Mouse (Mus musculus) mammary gland, adult 2 months (tissue): ENCODE data around the gene Hnrnpd. TPM values are rescaled to one million over a fixed set of nuclear protein-coding genes. Genes with fewer than 3 reads are reported as not detected.

ENCODE experiments used
- polyA plus RNA-seq: library from polyadenylated mRNA; depleted of rRNA; stranded (reverse); fragments of >200 nt; gene quantifications from 2 replicates; pipeline ENCODE4 v1.2.3, GENCODE M21; 2012; ENCODE audit warnings: low replicate concordance; rRNA removed

Gene Hnrnpd
- 8.3 and 40.6 TPM in 2 replicates for polyA plus RNA-seq

DNA sequence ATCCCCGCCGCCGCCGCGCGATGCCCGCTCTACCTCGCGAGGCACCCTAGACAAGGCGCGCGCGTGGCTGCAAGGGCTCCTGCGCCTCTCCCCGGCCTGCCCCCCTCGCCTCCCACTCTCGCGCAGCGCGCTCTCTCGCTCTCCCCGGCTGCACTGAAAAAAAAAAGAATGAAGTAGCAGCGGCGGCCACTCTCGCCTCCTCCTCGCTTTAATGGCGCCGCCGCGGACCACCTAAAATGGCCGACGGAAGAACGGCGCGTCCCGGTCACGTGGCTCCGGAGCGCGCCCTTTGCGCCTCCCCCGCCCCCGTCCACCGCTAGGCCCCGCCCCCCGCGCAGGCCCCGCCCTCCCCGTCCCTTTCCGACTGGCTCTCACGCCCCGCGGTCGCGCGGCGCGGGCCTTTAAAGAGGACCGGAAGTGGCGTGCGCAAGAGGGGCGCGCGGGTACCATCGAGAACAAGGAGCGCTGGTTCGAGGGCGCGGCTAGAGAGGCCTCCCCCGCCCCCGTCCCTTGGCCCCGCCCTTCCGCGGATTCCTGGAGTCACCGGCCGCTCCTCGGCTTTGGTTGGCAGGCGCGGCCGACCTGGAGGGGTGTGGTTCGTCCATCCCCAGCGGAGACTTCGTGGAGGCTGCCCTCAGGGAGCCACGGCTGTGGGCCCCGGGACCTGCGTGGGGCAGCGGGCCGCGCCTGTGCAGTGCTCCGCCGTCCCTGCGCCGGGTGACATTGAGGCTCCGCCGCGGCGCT is at the start of gene Hnrnpd, which contains the start of gene 4930524J08Rik:
Hnrnpd (minus strand) TSS at position 240 of the 744 bp plus-strand sequence.
4930524J08Rik (plus strand) TSS at position 363 of the 744 bp plus-strand sequence.

DNA sequence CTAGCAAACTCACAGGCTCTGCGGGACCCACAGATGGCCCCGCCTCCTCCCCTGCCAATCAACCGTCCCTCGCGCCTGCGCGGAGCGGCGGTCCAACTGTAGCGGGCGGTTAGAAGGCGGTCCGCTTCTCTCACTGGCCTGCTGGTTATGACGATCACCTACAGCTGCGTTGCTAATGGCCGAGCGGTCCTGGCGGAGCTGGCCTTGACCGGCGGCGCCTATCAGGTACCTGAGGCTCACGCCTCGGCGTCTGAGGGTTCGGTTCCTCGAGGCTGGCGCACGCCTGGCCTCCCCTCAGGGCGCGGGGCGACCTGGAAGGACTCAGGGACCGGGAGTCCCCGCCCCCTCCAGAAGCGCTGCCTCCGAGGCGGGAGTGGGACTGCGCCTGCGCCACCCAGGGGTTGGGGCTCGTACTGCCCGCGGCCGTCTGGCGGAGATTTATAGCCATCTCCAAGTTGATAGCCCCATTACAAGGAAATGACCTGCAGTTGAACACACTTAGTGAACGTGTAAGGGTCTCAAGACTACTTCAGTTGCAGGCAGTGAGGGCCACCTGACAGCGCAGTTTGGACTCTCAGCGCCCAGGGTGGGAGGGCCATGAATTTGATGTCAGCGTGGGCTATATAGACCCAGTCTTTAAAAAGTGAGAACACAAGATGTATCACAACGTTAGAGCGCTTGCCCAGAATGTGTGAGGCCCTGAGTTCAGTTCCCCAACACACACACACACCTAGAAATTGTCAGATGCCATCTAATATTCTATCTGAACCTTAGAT is 72.4 kb downstream of the Hnrnpd start, which contains the start of gene Vamp9:
Vamp9 (plus strand) TSS at position 74 of the 776 bp plus-strand sequence.

Other genes with a start within 250 kb of the Hnrnpd start
- gene Rasgef1b, start 249.9 kb downstream of the Hnrnpd start, polyA plus RNA-seq = 4.4 and 4.5 TPM in 2 replicates
- gene Vamp9, start 72.7 kb downstream of the Hnrnpd start, polyA plus RNA-seq = not detected in 2 replicates
- 0.40 and 4.4 TPM in 2 replicates for gene 4930524J08Rik, start 123 bp upstream of the Hnrnpd start, polyA plus RNA-seq
- 59.1 and 62.9 TPM in 2 replicates for gene Hnrnpdl, start 60.7 kb upstream of the Hnrnpd start, polyA plus RNA-seq
- gene Enoph1, start 61.0 kb upstream of the Hnrnpd start, polyA plus RNA-seq = 21.6 and 34.7 TPM in 2 replicates
- gene Tmem150c, start 180.9 kb upstream of the Hnrnpd start, polyA plus RNA-seq = 0.69 and 1.3 TPM in 2 replicates